Mouse (Mus musculus): ENCODE measurements at regions not wholly inside any gene's neighbourhood (a gene's known extent, or its start where the extent isn't known, plus 50 kb on each side); places are given as distances from the start of the nearest gene placed in this dataset.

GRCm38 (mm10) chr6:51641965-51642364 is 118.3 kb downstream of the Snx10 start:
- no peak for DNase-seq (ENCODE audit: low spot score in 2 of 2)

DNA sequence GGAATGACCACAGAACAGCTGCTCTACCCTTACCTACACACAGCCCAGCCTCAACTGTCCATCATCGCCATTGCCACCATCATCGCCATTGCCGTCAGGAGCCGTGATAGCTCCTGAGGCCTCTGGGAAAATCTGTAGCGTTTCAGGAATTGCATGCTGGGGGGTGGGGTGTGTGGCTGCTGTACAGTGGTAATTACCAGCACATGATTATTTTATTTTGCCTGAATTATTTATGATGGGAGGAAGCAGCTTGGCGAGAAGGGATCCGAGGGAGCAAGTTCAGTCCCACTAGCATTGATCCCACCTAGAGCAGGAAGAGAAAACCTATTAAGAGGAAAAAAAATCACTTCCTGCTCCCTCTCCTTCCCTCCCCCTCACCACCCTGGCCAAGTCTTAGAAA is 125.1 kb downstream of the Snx10 start:
- no peak for DNase-seq (ENCODE audit: low spot score in 2 of 2)

- no peak for DNase-seq (ENCODE audit: low spot score in 2 of 2)
Measured at GRCm38 (mm10) chr6:51653753-51654152, 130.1 kb downstream of the Snx10 start.

DNA sequence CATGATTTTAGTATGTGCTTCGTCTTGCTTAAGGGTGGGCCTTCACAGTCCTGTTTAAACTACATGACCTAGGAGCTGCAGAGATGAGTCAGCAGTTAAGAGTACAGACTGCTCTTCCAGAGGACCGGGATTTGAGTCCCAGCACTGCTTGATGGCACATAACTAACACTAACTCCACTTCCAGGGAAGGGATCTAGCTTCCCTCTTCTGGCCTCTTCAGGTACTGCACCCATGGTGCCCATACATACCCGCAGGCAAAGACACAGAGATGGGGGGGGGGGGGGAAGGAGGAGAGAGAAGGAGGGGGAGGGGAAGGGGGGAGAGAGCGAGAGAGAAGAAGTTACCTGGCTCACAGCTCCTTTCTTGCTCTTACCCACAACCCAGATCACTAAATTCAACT is 131.3 kb downstream of the Snx10 start:
- no peak for DNase-seq (ENCODE audit: low spot score in 2 of 2)

DNA sequence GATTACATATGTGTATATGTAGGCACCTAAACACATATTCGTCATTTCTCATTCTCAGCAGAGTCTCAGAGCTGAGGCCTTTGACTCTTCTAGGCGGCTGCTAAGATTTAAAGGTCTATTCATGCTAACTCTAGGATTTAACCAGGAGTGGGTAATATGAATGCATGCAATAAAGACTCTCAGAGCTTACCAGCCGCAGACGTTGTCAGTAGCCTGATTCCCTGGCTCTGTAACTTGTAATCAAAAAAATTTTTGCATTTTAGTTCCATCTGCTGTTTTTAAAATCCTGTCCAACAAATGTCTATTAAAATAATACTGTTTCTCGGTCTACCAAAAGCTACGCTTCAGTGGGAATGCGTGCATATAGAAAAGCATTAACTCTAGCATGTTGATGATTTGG is 132.4 kb downstream of the Snx10 start:
- DNase-seq (ENCODE audit: low spot score in 2 of 2) = no peak

DNA sequence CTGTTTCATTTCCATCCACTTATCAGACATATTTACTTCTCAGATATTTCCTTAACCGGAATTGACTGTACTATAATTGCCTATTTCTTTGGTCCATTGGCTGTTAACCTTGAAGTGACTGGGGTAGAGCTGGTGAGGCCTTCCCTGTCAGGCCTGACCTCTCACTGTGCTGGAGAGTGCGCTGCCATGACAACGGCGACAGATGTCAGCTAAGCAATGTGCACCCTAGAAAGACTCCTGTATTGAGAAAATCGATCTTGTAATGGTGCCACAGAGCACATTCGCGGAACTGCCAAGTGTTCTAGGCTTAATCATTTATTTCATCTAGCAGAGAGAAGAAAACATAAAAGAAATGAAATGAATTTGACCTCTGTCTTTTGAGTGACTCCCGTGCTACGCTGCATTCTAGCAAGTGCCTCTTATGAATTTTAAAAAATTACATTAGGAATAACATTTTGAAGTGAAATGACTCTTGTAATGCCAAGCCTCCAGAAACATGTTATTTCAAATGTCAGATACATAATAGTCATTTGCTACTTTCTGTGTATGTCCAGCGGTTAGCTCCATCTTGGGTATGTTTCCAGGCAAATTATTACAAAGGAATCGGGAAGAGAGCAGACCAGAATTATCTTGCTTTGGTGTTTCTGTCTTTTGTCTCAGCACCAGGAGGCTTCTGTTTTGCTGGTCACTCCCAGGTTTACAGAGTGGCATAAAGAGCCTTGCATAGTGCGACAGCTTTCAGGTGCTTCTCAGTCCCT is 133.4 kb downstream of the Snx10 start:
- DNase-seq (ENCODE audit: low spot score in 2 of 2) = no peak

DNA sequence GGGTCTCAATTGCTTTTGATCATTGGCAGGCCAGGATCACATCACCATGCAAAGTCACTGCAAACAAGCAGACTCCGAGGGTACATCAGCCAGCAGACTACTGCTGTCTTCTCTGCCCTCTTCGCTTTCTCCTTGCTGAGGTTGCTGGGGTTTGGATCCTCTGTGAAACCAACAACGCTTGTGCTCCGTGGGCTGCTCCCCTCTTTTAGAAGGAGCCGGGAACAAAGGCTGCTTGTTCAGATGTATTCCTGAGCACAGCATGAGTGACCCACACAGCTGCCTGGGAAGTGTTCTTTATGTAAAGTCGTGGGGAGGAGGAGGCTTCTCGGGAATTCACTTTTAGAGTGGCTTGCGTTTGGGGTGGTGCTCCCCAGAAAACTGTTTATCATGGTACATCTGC is 134.7 kb downstream of the Snx10 start:
- DNase-seq (ENCODE audit: low spot score in 2 of 2) = no peak

GRCm38 (mm10) chr6:51663178-51663577 is 139.5 kb downstream of the Snx10 start:
- DNase-seq (ENCODE audit: low spot score in 2 of 2) = no peak

GRCm38 (mm10) chr6:51664049-51664448 is 140.3 kb downstream of the Snx10 start:
- DNase-seq (ENCODE audit: low spot score in 2 of 2) = no peak

GRCm38 (mm10) chr6:51667022-51667421 is 143.3 kb downstream of the Snx10 start:
- DNase-seq (ENCODE audit: low spot score in 2 of 2) = peak in 1 of 2 experiments; percentile 3

GRCm38 (mm10) chr6:51675342-51675945 is 151.7 kb downstream of the Snx10 start:
- DNase-seq (ENCODE audit: low spot score in 2 of 2) = no peak

DNA sequence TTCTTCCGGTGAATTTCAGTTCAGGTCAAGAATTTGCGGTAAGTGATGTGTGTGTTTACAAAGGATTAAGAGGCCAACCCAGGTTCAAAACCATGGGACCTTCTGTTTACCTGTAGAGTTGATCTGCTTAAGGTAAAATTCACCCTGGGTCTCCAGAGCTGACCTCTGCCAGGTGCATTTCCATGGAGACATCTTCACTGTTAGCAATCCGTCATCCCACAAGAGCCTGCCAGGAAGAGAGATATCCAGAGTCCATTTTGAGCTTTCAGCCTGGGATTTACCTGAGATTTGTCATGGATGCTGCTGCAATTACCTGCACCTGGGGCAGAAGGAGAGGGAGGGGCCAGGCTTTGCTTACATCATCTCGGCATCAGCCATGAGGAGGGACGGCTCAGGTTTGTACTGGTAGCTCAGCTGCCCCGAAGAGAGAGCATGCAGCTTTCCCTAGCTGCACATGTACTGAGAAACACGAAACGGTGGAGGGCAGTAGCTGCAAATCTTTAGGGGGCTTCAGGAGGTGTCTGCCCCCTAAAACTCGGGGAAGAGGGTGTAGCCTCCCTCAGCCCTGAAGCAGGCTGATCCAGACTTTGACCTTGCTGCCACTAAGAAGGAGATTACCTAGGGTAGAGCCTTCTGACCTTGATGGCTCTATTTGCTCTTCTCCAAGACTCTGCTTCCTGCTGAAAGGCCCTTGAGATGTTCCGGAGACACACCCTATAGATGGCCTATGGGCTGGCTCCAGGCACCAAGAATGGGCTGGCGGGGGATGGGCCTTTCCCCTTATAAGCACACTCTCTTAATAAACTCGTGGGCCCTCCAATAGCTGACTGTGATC is 153.7 kb downstream of the Snx10 start:
- DNase-seq (ENCODE audit: low spot score in 2 of 2) = no peak

GRCm38 (mm10) chr6:51678743-51679142 is 155.0 kb downstream of the Snx10 start:
- no peak for DNase-seq (ENCODE audit: low spot score in 2 of 2)

DNA sequence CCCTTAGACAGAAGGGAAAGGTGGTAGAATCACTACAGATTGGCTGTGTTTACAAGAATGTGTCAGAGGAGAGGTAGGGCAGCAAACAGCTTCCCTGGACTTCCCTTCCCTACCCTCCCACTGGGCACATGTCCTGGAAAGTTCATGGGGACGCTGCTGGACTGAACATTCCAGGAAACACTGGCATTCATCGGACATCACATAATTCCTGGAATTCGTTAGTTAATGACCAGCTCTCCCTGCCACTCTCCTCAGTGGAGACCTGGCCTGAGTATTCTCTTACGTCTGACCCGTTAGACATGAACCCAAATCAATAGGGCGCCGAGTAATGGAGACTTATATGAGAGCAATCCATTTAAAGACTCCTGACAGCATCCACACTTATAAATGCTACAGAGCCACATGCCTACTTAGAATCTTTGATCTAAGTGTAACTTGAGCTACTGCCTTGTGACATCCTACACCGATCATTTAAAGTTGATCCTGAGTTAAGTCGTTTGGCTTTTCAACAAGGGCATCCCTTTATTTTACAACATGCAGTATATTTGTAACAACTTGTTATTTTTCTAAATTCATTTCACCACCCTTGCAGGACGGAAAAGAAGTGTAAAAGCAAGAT is 156.6 kb downstream of the Snx10 start:
- DNase-seq (ENCODE audit: low spot score in 2 of 2) = no peak

GRCm38 (mm10) chr6:51683131-51683530 is 159.4 kb downstream of the Snx10 start:
- DNase-seq (ENCODE audit: low spot score in 2 of 2) = no peak

DNA sequence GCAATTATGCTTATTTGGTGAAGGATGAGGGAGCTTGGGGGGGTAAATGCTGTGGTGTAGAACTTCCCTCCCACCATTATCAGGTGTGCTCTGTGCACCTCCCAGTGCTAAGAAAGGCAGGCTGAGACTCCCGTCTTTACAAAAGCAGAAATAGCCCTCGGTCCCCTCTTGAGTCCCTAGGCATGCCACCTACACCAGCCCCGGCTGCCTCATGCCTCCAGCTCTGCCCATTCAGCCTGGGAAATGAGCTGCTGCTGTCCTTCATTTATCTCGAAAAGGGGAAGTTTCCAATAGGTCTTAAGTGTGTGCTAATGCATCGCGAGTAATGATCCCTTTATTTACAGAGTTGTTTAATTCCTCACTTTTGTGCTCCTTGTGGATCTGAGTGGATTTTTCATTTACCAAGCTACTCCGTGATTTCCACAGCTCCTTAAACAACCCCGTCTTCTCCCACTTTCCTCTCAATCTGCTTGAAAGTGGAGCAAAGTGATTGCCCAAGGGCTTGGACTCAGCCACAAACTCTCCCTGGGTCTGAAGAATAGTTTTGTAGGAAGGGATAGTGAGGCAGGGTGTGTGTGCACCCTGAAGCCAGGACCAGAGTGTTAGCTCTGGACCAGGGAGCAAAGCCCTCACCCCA is 162.1 kb downstream of the Snx10 start:
- DNase-seq (ENCODE audit: low spot score in 2 of 2) = no peak

GRCm38 (mm10) chr6:51690795-51691563 is 167.3 kb downstream of the Snx10 start:
- peak in 1 of 2 experiments; percentile 14 for DNase-seq (ENCODE audit: low spot score in 2 of 2)

- DNase-seq (ENCODE audit: low spot score in 2 of 2) = no peak
Measured at GRCm38 (mm10) chr6:51693984-51694383, 170.3 kb downstream of the Snx10 start.

- DNase-seq (ENCODE audit: low spot score in 2 of 2) = no peak
Measured at GRCm38 (mm10) chr6:51696396-51696795, 172.7 kb downstream of the Snx10 start.

- DNase-seq (ENCODE audit: low spot score in 2 of 2) = no peak
Measured at GRCm38 (mm10) chr6:51697754-51698153, 174.1 kb downstream of the Snx10 start.

DNA sequence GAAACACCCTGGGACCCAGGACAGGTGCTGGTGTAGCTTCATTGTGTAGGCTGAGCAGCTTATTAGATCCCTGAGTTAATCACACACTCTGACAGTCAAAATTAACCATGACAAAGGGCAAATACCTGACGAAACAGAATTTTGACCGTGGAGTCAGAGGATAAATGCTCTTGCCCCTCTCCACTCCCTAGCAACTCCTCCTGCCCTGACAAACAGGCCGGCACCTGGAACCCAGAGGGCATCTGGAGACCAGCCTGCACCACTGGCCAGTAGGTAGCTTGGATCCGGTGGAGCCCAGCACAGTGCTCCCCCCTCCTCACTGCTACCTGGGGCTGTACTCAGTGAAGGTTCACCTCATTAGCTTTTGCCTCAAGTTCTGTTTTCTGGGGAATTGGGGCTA is 174.5 kb downstream of the Snx10 start:
- DNase-seq (ENCODE audit: low spot score in 2 of 2) = no peak

All from urinary bladder, adult 18-20 months (tissue).